Mouse (Mus musculus): Measurements from ENCODE around the gene Gm10310. TPM values are rescaled to one million over a fixed set of nuclear protein-coding genes. Genes with fewer than 3 reads are reported as not detected.

Gene Gm10310
- polyA plus RNA-seq (2014; fragmentation: Illumina TruSeq; extraction: RNeasy Lipid Tissue Mini Kit (QIAGEN cat#74804); ENCODE audit: low read depth, low replicate concordance) = not detected

GRCm38 (mm10) chr10:129984962-129985361, at the start of gene Gm10310:
TSS of gene Gm10310 (minus strand) at chr10:129985062.

GRCm38 (mm10) chr10:130030048-130030447, 45.2 kb upstream of the Gm10310 start, which contains the start of gene Olfr821:
TSS of gene Olfr821 (plus strand) at chr10:130030348.

GRCm38 (mm10) chr10:130012321-130012720, 27.5 kb upstream of the Gm10310 start, which contains the start of gene Olfr820:
TSS of gene Olfr820 (plus strand) at chr10:130012621.

GRCm38 (mm10) chr10:129976040-129976439, 8.8 kb downstream of the Gm10310 start, which contains the start of gene Olfr247:
TSS of gene Olfr247 (minus strand) at chr10:129976140.

GRCm38 (mm10) chr10:129967166-129967565, 17.7 kb downstream of the Gm10310 start, which contains the start of gene Olfr819:
TSS of gene Olfr819 (minus strand) at chr10:129967266.

GRCm38 (mm10) chr10:129949000-129949399, 35.9 kb downstream of the Gm10310 start, which contains the start of gene Olfr818:
TSS of gene Olfr818 (minus strand) at chr10:129949100.

Other genes starting within 250 kb of the Gm10310 start
- not detected for gene Olfr806, start 243.1 kb downstream of the Gm10310 start, polyA plus RNA-seq (2014; fragmentation: Illumina TruSeq; extraction: RNeasy Lipid Tissue Mini Kit (QIAGEN cat#74804); ENCODE audit: low read depth, low replicate concordance)
- gene Olfr807, start 227.3 kb downstream of the Gm10310 start, polyA plus RNA-seq (2014; fragmentation: Illumina TruSeq; extraction: RNeasy Lipid Tissue Mini Kit (QIAGEN cat#74804); ENCODE audit: low read depth, low replicate concordance) = not detected
- not detected for gene Olfr808, start 219.6 kb downstream of the Gm10310 start, polyA plus RNA-seq (2014; fragmentation: Illumina TruSeq; extraction: RNeasy Lipid Tissue Mini Kit (QIAGEN cat#74804); ENCODE audit: low read depth, low replicate concordance)
- not detected for gene Olfr809, start 210.4 kb downstream of the Gm10310 start, polyA plus RNA-seq (2014; fragmentation: Illumina TruSeq; extraction: RNeasy Lipid Tissue Mini Kit (QIAGEN cat#74804); ENCODE audit: low read depth, low replicate concordance)
- not detected for gene Olfr810, start 190.1 kb downstream of the Gm10310 start, polyA plus RNA-seq (2014; fragmentation: Illumina TruSeq; extraction: RNeasy Lipid Tissue Mini Kit (QIAGEN cat#74804); ENCODE audit: low read depth, low replicate concordance)
- gene Olfr811, start 180.7 kb downstream of the Gm10310 start, polyA plus RNA-seq (2014; fragmentation: Illumina TruSeq; extraction: RNeasy Lipid Tissue Mini Kit (QIAGEN cat#74804); ENCODE audit: low read depth, low replicate concordance) = not detected
- not detected for gene Olfr812, start 139.0 kb downstream of the Gm10310 start, polyA plus RNA-seq (2014; fragmentation: Illumina TruSeq; extraction: RNeasy Lipid Tissue Mini Kit (QIAGEN cat#74804); ENCODE audit: low read depth, low replicate concordance)
- not detected for gene Olfr813, start 129.7 kb downstream of the Gm10310 start, polyA plus RNA-seq (2014; fragmentation: Illumina TruSeq; extraction: RNeasy Lipid Tissue Mini Kit (QIAGEN cat#74804); ENCODE audit: low read depth, low replicate concordance)
- not detected for gene Olfr814, start 105.2 kb downstream of the Gm10310 start, polyA plus RNA-seq (2014; fragmentation: Illumina TruSeq; extraction: RNeasy Lipid Tissue Mini Kit (QIAGEN cat#74804); ENCODE audit: low read depth, low replicate concordance)
- not detected for gene Olfr815, start 79.2 kb downstream of the Gm10310 start, polyA plus RNA-seq (2014; fragmentation: Illumina TruSeq; extraction: RNeasy Lipid Tissue Mini Kit (QIAGEN cat#74804); ENCODE audit: low read depth, low replicate concordance)
- gene Olfr816, start 69.5 kb downstream of the Gm10310 start, polyA plus RNA-seq (2014; fragmentation: Illumina TruSeq; extraction: RNeasy Lipid Tissue Mini Kit (QIAGEN cat#74804); ENCODE audit: low read depth, low replicate concordance) = not detected
- gene Olfr818, start 36.0 kb downstream of the Gm10310 start, polyA plus RNA-seq (2014; fragmentation: Illumina TruSeq; extraction: RNeasy Lipid Tissue Mini Kit (QIAGEN cat#74804); ENCODE audit: low read depth, low replicate concordance) = not detected
- gene Olfr819, start 17.8 kb downstream of the Gm10310 start, polyA plus RNA-seq (2014; fragmentation: Illumina TruSeq; extraction: RNeasy Lipid Tissue Mini Kit (QIAGEN cat#74804); ENCODE audit: low read depth, low replicate concordance) = not detected
- not detected for gene Olfr247, start 8.9 kb downstream of the Gm10310 start, polyA plus RNA-seq (2014; fragmentation: Illumina TruSeq; extraction: RNeasy Lipid Tissue Mini Kit (QIAGEN cat#74804); ENCODE audit: low read depth, low replicate concordance)
- not detected for gene Olfr820, start 27.6 kb upstream of the Gm10310 start, polyA plus RNA-seq (2014; fragmentation: Illumina TruSeq; extraction: RNeasy Lipid Tissue Mini Kit (QIAGEN cat#74804); ENCODE audit: low read depth, low replicate concordance)
- not detected for gene Olfr821, start 45.3 kb upstream of the Gm10310 start, polyA plus RNA-seq (2014; fragmentation: Illumina TruSeq; extraction: RNeasy Lipid Tissue Mini Kit (QIAGEN cat#74804); ENCODE audit: low read depth, low replicate concordance)
- gene Olfr822, start 86.1 kb upstream of the Gm10310 start, polyA plus RNA-seq (2014; fragmentation: Illumina TruSeq; extraction: RNeasy Lipid Tissue Mini Kit (QIAGEN cat#74804); ENCODE audit: low read depth, low replicate concordance) = not detected
- gene Olfr823, start 130.3 kb upstream of the Gm10310 start, polyA plus RNA-seq (2014; fragmentation: Illumina TruSeq; extraction: RNeasy Lipid Tissue Mini Kit (QIAGEN cat#74804); ENCODE audit: low read depth, low replicate concordance) = not detected
- not detected for gene Olfr824, start 144.9 kb upstream of the Gm10310 start, polyA plus RNA-seq (2014; fragmentation: Illumina TruSeq; extraction: RNeasy Lipid Tissue Mini Kit (QIAGEN cat#74804); ENCODE audit: low read depth, low replicate concordance)
- not detected for gene Olfr825, start 181.7 kb upstream of the Gm10310 start, polyA plus RNA-seq (2014; fragmentation: Illumina TruSeq; extraction: RNeasy Lipid Tissue Mini Kit (QIAGEN cat#74804); ENCODE audit: low read depth, low replicate concordance)
- gene Olfr826, start 199.1 kb upstream of the Gm10310 start, polyA plus RNA-seq (2014; fragmentation: Illumina TruSeq; extraction: RNeasy Lipid Tissue Mini Kit (QIAGEN cat#74804); ENCODE audit: low read depth, low replicate concordance) = not detected
- gene Olfr827, start 229.3 kb upstream of the Gm10310 start, polyA plus RNA-seq (2014; fragmentation: Illumina TruSeq; extraction: RNeasy Lipid Tissue Mini Kit (QIAGEN cat#74804); ENCODE audit: low read depth, low replicate concordance) = not detected

All from adipose tissue, adult 10 weeks (tissue).